Mouse (Mus musculus): ENCODE data around the gene Gm8773.
A peak's percentile ranks its signal among the peaks of the same experiment; 100 is the strongest.

Gene Gm8773

DNA sequence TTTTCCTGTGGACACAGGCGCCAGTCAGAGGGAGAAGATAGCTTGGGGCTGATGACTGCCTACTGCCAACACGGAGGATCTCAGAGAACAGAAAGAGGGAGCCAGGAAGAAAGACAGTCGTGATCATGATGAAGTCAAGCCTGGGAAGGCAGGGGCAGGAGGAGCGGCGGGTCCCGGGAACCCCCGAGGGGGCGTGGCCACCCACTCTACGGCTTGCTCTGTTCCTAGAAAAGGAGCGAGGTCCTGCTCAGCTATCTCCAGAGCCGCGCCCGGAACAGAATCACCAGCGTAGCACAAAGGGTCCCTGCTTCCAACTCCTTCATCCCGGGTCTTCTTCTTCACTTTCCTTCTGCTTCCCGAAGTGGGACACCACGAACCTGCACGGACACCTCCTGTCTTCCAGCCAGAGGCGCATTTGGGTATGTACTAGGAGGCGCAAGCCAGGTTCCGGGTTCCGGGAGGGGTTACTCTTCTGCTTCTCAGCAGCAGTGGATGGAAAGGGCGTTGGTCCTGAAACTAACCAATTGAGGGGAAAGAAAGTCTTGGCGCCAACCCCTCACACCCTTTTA lies at the start of gene Gm8773:
Gm8773 (plus strand) TSS at position 51 of the 569 bp plus-strand sequence.
- DNase-seq (ENCODE audit: low spot score in 2 of 2) = no peak

DNA sequence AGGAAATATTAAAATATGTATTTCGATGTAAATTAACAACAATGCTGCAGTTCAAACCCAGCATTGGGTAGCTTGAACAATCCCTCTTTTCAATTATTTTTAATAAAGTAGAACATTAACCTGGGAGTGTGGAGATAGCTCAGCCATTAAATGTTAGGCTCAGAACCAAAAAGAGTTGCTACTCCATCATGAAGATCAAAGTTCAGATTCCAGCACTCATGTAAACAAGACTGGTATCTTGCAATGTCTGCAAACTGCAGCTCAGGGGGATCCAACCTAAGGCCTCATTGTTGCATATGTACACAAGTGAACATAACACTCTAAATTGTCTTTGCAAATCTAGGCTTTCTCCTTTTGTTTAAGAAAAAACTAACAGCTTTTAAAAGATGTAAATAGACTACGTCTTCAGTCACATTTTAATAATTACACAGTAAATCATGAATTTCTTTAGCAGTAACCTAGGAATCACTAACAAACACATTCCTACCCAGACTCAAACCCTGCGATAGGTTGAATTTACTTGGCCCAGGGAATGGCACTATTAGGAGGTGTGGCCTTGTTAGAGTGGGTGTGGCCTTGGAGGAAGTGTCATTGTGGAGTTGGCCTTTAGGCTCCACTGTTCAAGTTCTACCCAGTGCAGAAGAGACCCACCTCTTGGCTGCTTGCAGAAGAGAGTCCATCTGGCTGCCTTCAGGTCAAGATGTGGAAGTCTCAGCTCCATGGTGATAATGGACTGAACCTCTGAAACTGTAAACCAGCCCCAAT lies 39.8 kb upstream of the Gm8773 start:
- no peak for DNase-seq (ENCODE audit: low spot score in 2 of 2)

DNA sequence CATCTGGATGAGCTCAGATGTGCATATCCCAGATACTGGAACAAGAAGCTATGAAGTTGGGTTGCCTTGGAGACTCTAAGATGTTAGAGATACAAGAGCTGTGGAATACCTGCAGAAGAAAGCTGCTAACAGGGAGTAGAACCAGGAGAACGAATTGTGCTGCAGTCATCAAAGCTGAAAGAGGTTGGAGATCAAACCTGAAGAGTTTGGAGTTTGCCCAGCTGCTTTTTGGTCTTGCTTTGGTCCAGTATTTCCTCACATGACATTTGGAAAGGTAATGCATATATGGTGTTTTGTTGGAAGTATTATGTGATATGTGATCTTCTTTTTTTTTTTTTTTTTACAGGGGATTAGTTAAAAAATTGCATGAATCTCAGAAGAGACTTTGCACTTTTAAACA lies 37.5 kb upstream of the Gm8773 start:
- no peak for DNase-seq (ENCODE audit: low spot score in 2 of 2)

DNA sequence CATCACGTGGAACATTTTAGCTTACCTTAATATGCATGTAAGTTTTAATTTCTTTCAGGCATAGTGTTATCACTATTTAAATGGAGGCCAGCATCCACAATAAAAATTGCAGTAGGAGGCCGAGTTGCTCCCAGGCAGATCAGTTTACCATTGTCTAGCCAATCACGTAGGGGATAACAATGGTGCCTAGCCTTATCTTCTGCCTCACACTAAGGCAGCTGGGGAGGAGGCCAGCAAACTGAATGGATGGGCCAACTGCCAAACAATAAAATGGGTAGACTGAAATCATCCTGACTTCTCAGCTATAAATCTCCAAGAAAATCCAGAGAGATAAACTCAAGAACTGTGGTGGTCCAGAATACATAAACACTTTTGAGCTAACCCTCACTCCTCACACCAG lies 33.8 kb upstream of the Gm8773 start:
- DNase-seq (ENCODE audit: low spot score in 2 of 2) = no peak

DNA sequence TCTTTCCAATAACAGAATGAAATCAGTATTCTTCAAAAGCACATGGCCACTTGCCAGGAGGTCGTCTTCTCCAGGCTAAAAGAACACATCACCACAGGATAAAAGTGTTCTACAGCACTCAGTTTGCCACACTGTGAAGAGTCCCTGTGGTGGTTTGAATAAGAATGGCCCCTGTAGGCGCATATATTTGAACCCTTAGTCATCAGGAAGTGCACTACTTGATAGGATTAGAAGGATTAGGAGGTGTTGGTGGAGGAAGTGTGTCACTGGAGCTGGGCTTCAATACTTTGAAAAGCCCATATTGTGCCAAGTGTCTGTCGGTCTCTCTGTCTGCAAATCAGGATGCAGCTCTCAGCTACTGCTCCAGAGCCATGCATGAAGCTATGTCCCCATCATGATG lies 33.2 kb upstream of the Gm8773 start:
- DNase-seq (ENCODE audit: low spot score in 2 of 2) = no peak

GRCm38 (mm10) chr5:5551110-5551509 lies 22.5 kb upstream of the Gm8773 start:
- no peak for DNase-seq (ENCODE audit: low spot score in 2 of 2)

DNA sequence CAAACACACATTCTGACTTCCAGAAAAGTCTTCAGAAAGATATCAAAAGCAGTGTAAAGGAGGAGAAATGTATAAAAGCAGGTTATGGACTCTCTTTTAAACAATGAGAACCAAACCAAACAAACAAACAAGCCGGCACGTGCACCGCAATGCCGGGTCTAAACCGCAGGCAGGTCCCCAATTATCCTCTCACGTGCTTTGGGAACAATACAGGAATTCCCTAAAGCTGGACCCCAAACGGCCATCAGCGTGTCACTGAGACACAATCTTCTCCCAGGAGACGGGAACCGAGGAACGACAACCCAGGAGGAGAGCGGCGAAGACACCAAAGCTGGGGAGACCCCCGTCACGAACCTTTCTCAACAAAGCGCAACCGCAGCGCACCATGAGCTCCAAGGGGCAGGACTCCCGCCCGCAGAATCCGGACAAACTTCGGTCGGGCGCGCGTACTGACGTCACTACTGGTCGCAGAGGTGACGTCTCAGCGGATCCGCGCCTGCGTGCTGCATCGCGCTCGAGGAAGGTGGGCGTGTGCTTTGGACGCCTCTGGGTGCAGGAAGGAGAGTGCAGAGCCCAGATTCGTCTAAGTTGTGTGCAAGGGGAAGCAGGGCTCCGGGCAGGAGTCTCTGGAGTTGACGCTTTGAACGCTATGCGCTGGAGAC lies 14.4 kb upstream of the Gm8773 start, which contains the start of gene Gtpbp10:
Gtpbp10 (minus strand) TSS at position 460 of the 662 bp plus-strand sequence.
- DNase-seq (ENCODE audit: low spot score in 2 of 2) = peak; percentile 84 to 88

- DNase-seq (ENCODE audit: low spot score in 2 of 2) = no peak
Measured at GRCm38 (mm10) chr5:5559798-5560197, 13.8 kb upstream of the Gm8773 start.

DNA sequence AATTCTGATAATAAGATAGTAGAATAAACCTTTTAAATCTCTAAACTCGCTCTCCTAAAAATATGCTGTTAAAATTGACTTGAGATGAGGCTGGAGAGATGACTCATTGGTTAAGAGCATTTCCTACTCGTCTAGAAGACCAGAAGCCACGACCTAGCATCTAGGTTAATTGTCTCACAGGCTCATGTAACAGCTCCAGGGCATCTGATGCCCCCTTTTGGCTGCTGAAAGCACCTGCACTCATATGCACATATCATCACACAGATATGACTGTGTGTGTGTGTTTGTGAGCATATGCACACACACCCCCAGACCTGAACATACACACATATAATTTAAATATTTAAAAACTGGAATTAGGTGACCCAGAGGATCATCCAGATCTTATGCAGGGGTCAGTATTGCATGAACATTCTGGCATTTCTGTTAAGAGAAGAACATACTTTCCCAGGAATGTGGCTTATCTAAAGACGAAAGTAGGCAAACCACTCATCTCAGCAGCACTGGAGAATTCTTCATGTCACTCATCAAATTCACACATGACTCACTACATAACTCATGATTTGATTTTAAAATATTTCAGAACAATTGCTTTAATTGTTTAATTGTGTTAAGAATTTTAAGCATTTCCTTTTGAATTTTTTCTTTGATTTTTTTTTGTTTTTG lies 12.4 kb upstream of the Gm8773 start:
- no peak for DNase-seq (ENCODE audit: low spot score in 2 of 2)

- no peak for DNase-seq (ENCODE audit: low spot score in 2 of 2)
Measured at GRCm38 (mm10) chr5:5562435-5562834, 11.2 kb upstream of the Gm8773 start.

DNA sequence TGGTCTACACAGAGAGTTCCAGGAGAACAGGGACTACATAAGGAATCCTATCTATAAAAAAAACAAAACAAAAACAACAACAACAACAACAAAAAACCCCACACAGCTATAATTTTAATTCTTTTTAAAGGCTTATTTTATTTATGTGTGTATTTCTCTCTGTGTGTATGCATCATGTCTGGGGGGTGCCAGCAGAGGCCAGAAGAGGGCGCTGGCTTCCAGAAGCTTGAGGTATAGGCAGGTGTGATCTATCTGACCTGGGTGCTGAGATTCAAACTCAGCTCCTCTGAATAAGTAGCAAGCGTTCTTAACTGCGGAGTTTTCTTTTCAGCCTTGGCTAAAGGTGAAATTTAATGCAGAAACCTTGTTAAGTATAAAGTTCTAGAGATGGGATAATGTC lies 14.1 kb downstream of the Gm8773 start:
- no peak for DNase-seq (ENCODE audit: low spot score in 2 of 2)

- no peak for DNase-seq (ENCODE audit: low spot score in 2 of 2)
Measured at GRCm38 (mm10) chr5:5610540-5610939, 36.9 kb downstream of the Gm8773 start.

DNA sequence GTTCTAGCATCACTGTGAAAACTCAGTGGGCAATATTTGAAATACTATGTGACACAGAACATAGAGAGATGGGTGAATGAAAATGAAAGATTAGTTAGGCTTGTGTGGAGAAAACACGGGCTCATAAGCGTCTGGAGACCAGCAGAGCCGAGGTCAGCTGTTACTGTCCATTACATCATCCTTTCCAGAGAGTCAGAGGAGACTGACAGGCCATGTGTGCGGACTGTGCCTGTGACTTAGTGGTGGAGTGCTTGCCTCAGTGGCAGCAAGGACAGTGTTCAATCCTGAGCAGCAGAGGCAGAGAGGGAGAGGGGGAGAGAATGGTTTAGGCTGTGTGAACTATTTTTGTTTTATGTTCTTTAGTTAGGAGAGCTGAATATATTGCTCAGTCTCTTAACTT lies 44.7 kb downstream of the Gm8773 start:
- DNase-seq (ENCODE audit: low spot score in 2 of 2) = no peak

DNA sequence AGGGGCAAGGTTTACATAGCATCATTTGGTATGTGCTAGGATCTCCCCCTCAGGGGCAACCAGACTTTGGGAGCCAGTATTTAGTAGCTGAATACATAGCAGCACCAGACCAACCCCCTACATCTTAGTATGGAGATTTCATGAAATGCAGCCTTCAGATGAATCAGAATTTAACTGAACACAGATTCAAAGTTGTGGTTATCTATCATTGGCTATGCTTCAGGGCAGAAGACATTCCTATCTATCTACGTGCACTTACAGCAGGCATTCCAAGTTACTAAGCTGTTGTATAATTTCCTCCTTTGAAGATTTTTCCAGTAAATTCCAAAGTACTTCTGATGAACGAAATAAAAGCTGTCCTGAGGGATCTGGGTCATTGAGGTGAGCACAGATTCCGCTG lies 51.9 kb downstream of the Gm8773 start:
- no peak for DNase-seq (ENCODE audit: low spot score in 2 of 2)

Measured in frontal cortex, postnatal 25 days (tissue).